Mouse (Mus musculus): ENCODE measurements around the gene Ybx1.
"Not testable (repeated sequence)": the region's sequence is repeated elsewhere in the genome, so short reads cannot be mapped to it uniquely, and the experiment has no call there.

The Ybx1 gene

DNA sequence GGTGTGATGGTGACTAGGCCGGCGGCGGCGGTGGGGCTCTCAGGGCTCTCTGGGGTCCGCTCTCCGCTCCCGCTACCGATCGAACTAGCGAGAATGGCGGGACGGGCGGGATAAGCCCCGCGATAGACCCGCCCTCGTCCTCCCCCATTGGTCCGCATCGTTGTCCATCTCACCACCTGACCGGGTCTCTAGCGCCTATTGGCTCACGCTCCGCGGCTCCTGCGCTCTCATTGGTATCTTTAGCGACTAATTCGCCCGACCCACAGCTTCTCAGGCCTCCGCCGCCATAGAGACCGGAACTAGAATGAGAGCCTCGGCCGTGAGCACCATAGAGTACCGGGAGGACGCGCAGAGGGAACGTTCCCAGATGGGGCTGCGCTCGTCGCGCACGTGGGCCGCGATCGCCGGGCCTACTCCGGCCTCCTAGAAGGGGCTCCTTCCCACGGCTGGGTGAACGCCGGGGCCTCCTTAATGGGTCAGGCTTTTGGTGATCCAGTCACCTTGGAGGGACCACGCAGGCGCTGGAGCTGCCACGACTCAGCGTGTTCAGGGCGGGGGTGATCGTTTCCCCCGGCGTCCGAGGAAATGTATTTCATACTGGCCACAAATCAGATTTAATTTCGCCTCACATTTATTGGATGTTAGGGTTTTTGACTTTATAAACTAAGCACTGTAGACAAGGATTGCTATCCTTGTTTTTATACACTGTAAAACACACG lies at the start of gene Ybx1:
Gene Ybx1 (minus strand): TSS at position 190 of the 719 bp plus-strand sequence.
- DNase-seq (ENCODE audit: low spot score) = peak; percentile 100

DNA sequence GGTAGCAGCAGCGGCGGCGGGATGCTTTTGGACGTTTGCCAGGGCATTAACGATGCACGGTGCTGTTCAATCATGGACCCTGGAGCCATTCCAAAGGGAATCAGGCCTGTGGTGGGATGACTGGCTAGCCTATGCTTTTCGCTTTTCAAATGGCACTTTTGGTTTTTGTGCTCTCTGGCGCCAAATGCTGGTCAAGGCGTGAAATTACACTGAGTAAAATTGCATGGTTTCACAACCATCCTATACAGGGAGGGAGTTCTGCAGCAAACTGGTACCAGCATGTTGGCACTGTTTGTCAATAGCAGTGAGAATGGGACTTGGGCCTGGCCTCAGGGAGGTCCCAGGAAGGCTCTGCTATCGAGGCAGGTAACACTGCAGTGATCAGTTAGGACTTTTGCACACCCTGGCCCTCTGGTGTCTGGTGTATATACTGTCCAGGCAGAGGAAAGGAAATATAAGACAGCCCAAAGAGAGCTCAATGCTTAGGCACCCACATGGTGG lies 44.5 kb upstream of the Ybx1 start:
- DNase-seq (ENCODE audit: low spot score) = peak; percentile 5

GRCm38 (mm10) chr4:119338422-119338821 lies 44.0 kb upstream of the Ybx1 start:
- no peak for DNase-seq (ENCODE audit: low spot score)

DNA sequence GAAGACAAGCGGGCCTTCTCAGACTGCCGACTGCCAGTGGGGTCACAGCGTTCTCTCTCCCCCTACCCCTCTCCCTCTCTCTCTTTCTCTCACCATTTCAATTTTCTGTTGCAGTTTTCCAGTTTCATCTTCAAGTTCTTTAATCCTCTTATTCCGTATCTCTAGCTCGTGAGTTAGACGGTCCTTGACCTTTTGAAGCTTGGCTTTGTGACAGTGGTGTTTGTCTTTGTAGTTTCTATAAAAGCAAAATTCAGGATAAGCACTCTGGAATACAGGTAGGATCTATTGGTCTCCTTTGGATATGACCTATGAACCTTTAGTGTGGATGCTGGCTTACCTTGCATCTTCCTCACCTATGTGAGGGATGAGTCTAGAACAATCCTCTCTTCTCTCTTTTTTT lies 39.1 kb upstream of the Ybx1 start:
- no peak for DNase-seq (ENCODE audit: low spot score)

GRCm38 (mm10) chr4:119320896-119321550 lies 26.6 kb upstream of the Ybx1 start:
- DNase-seq (ENCODE audit: low spot score) = no peak

DNA sequence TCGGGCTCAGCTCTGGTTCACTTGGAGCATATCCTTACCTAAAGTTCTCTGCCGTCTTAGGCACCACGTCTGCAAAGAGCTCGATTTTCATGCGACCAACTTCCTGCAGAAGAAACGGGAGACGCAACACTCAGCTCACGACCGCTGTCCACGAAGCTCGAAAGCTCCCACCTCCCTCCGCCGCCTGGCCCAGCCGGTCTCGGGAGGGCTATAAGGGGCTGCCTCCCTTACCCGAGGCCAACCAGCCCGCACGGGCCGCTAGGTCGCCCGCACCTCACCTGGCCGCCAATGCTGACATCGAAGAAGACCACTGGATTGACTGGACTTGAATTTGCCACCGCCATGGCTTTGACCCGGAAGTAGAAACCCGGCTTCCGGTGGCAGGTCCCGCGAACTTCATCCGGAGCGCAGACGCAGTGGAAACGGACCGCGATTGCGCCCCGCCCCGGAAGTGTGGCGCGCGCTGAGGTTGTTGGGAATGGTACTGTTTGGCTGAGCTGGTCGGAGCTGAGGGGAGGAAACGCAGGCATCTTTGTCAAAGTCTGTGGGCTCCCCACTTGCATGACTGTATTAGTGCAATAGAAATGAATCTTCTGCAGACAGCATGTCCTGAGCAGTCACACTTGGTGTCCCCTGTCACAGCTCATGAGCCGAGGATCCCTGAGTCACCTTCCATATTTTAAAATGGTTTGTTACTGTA lies 25.9 kb upstream of the Ybx1 start, which contains the start of gene Ppih:
Gene Ppih (minus strand): TSS at position 416 of the 700 bp plus-strand sequence.
- DNase-seq (ENCODE audit: low spot score) = peak; percentile 95

GRCm38 (mm10) chr4:119313756-119314155 lies 19.4 kb upstream of the Ybx1 start:
- DNase-seq (ENCODE audit: low spot score) = no peak

DNA sequence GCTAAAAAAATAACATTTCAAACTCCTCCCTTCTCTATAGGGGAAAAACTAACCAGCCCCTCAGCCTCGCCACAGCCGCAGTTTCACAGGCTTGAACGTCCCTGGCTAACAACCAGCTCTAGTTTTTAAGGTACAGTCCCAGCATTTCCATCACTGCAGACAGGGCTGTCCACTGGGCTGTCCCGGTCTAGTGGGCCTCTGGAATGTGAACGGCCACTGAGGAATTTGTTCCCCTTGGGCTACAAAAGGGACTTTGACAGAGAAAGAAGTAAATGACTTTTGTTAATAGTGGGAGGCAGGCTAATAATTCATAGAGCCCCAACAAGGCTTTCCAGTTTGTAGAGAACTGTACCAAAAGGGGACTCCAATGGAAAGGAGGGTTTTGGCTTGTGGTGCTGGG lies 11.0 kb upstream of the Ybx1 start:
- DNase-seq (ENCODE audit: low spot score) = no peak

DNA sequence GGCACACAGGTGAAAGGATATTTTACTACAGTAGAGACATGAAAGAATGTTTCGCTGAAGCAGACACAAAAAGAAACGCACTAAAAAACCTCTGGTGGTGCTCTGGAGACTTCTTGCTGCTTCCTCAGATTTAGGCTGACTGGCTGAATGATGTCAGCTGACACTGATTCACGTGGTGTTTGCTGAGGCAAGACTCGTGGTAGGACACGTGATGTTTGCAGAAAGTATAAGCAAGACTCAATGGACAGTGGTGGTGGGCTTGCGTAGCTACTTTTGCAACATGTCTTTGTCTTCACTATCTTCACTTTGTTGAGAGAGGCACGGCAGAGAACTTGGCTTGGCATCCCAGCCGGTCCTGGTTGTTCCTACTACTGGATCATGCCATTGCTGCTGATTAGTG lies 8.9 kb upstream of the Ybx1 start:
- DNase-seq (ENCODE audit: low spot score) = no peak

- no peak for DNase-seq (ENCODE audit: low spot score)
Measured at GRCm38 (mm10) chr4:119301777-119302176, 7.4 kb upstream of the Ybx1 start.

GRCm38 (mm10) chr4:119300761-119301160 lies 6.4 kb upstream of the Ybx1 start:
- DNase-seq (ENCODE audit: low spot score) = no peak

- no peak for DNase-seq (ENCODE audit: low spot score)
Measured at GRCm38 (mm10) chr4:119297361-119297760, 3.0 kb upstream of the Ybx1 start.

GRCm38 (mm10) chr4:119295134-119295453 lies 690 bp upstream of the Ybx1 start:
- no peak for DNase-seq (ENCODE audit: low spot score)

GRCm38 (mm10) chr4:119293574-119294258 lies 688 bp downstream of the Ybx1 start:
- DNase-seq (ENCODE audit: low spot score) = peak; percentile 9

GRCm38 (mm10) chr4:119292771-119293573 lies 1.4 kb downstream of the Ybx1 start:
- DNase-seq (ENCODE audit: low spot score) = peak; percentile 27

- no peak for DNase-seq (ENCODE audit: low spot score)
Measured at GRCm38 (mm10) chr4:119291921-119292320, 2.5 kb downstream of the Ybx1 start.

GRCm38 (mm10) chr4:119285336-119285735 lies 9.1 kb downstream of the Ybx1 start:
- DNase-seq (ENCODE audit: low spot score) = no peak

GRCm38 (mm10) chr4:119284861-119285260 lies 9.5 kb downstream of the Ybx1 start:
- no peak for DNase-seq (ENCODE audit: low spot score)

GRCm38 (mm10) chr4:119278784-119279183 lies 15.6 kb downstream of the Ybx1 start:
- not testable (repeated sequence) for DNase-seq (ENCODE audit: low spot score)

DNA sequence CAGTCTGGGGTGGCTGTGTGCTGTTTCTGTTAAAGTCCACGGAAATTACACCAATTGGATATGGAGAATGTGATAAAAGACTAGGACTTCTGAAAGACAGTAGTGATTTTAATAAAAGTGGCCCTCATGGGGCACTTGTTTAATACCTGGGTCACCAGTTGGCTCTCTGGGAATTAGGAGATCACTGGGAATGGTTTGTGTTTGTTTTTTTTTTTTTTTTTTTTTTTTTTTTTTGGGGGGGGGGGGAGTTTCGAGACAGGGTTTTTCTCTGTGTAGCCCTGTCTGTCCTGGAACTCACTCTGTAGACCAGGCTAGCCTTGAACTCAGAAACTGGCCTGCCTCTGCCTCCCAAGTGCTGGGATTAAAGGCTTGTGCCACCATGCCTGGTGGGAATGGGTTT lies 18.7 kb downstream of the Ybx1 start:
- no peak for DNase-seq (ENCODE audit: low spot score)

DNA sequence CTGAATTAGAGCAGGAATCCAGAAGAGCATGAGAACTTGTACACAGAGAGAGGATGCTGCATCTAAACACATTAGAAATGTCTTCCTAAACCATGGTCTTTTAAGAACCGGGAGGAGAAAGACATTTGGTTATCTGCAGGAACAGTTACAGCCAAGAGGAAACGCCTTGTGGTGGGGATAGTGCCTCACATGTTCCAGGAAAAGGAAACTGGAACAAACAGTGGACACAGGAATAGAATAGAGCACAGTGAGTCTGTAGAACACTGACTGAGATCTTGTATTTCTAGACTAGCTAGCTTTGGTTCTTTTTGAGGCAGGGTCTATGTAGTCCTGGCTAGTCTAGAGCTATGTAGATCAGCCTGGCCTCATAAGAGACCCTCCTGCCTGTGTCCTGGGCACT lies 19.2 kb downstream of the Ybx1 start:
- DNase-seq (ENCODE audit: low spot score) = no peak

- no peak for DNase-seq (ENCODE audit: low spot score)
Measured at GRCm38 (mm10) chr4:119274627-119275026, 19.8 kb downstream of the Ybx1 start.

Data from urinary bladder, postnatal 14 days (tissue).